Mouse (Mus musculus) NIH3T3 (cell line): ENCODE measurements around the gene Rdh7.
"Not testable (repeated sequence)": the region's sequence is repeated elsewhere in the genome, so short reads cannot be mapped to it uniquely, and the experiment has no call there.

ENCODE experiments used
- DNase-seq: peaks from one replicate; pipeline ENCODE4 v3.0.0-alpha.2; 2012; ENCODE audit warnings: low read depth

Rdh7 gene

DNA sequence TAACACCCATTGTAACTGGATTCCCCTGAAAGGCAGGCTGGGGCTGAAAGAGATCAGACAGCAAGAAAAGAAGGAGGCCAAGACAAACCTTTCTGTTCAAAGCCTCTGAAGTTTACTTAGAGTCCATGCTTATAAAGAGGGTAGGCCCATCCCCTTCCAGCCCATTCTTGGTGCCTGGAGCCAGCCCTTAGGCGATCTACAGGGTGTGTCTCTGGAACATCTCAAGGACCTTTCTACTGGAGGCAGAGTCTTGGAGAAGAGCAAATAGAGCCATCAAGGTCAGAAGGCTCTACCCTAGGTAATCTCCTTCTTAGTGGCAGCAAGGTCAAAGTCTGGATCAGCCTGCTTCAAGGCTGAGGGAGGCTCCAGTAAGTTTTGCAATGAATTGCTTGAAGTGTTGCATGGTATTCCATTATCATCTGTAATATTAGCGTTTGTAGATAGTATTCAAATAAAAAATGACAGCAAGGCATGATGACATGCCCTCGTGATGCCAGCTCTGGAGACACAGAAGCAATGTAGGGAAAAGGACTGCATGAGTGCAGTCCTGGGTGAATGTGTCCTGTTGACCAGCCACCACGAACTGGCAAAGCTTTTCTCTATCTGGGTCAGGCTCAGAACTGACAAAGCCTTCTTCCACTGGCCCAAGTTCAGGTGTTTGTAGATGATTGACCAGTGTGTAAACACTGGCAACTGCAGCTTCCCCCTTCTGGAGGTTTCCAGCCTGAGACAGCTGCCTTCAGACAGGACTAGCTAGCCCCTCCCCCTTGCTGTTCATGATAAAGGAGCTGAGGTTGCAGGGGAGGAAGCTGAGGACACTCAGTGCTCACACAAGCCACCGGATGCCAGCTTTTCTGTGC, 4.8 kb upstream of the Rdh7 start:
- DNase-seq = not testable (repeated sequence)

DNA sequence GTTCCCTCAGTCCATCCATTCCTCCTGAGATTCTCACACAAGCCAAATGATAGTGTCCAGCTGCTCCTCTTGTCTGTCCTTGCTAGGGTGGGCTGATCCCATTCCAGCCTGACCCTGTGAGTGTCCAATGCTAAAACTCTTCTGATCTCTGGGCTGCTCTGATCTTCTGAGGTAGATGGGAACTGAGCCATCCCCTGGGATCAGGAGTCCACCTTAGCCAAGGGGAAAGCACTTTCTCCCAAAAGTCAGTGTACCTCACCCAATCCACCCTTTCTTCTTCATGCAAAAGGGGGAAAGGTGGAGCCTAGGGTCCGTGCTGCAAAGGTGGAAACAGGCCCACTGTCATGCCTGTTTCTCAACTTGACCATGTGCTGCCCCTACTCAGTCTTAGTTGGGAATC, 2.9 kb upstream of the Rdh7 start:
- no peak for DNase-seq

- DNase-seq = no peak
Measured at GRCm38 (mm10) chr10:127886971-127887370, 1.6 kb downstream of the Rdh7 start.

- DNase-seq = no peak
Measured at GRCm38 (mm10) chr10:127886551-127886950, 2.1 kb downstream of the Rdh7 start.

GRCm38 (mm10) chr10:127881041-127881440, 7.6 kb downstream of the Rdh7 start:
- DNase-seq = no peak

DNA sequence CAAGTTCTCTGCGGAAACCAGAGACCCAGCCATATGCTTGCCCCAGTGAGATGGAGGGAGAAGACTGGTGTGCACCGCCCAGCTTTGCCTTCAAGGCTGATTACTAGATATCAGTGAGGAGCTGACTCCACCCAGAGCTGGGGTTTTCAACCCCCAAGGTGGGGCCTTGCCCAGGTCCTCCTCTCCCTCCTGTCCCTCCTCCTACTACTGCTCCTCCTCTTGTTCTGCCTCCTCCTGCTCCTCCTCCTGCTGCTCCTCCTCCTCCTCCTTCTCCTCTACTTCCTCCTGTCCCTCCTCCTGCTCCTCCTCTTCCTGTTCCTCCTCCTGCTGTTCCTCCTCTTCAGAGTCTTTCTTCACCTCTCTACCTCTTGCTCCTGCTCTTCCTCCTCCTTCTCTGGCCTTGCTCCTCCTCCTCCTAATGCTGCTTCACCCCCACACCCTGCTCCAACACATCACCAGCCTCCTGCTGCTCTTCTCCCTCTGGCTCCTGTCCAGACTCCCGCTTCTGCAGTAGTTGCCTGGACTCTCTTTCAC, 9.4 kb downstream of the Rdh7 start:
- DNase-seq = peak; percentile 53

DNA sequence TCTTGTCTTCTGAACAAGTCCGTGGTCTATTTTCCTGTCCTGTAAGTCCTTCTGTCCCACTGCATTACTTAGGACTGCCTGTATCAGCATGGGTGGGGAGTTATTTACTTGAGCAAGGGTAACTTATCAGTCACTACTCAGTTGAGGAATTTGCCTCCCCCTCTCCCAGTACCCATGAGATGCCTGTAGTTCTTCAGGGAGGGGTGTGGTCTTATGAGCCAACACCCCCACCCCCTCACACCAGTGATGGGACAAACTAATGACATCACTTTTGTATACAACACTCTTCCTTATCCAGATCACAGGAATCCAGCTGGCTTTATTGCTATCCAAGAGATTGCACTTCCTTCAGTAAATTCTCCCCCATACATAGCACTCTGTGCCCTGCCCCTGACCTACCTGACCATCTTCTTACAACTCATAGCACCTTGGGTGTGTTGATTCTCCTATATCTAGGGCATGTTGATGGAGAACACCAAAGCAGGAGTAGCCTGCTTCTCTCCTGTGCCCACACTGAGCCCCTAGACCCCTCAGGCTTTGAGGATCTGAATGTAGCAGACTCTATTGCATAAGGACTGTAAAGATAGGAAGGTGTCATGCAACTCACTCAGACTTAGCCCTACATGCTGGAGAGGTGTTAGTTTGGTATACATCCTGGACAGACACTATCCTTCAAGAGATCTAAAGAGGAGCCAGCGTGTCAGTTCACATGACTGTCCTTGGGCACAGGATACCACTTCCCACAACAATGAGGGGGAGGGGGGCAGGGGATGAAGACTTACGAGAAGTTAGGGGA, 10.2 kb downstream of the Rdh7 start:
- no peak for DNase-seq

GRCm38 (mm10) chr10:127877681-127878080, 10.9 kb downstream of the Rdh7 start:
- no peak for DNase-seq

GRCm38 (mm10) chr10:127872484-127872883, 16.1 kb downstream of the Rdh7 start:
- DNase-seq = peak; percentile 40

DNA sequence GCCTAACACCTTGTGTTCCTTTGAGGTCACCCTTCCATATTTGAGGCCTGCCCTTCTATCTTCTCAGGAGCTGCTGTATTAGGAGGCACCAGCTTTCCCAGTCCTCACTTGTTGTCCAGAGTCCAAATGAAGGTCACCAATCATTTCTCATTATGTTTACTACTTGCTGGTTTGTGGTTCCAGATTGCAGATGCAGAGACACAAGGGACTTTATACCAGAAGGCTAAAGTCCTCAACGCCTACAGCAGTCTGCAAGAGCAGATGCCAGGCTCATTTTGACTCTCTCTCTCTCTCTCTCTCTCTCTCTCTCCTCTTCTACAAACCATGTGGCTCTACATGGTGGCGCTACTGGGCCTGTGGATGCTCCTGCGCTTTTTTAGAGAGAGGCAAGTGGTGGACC, 22.4 kb downstream of the Rdh7 start, which contains the start of gene Rdh16f2:
Rdh16f2 (plus strand) TSS at position 243 of the 400 bp plus-strand sequence.
- DNase-seq = no peak

DNA sequence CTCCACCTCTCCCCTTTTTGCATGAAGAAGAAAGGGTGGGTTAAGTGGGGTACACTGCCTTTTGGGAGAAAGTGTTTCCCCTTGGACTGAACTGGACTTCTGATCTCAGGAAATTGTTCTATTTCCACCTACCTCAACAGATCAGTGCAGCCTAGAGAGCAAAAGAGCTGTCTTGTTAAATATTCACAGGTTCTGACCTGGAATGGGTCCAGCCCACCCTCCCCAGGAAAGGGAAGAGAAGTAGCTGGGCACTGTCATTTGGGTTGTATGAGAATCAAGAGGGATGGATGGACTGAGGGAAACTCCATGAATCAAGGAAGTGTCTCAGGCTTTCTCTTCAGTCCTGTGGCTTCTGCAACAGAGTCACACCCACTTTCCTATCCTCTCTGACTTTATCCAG, 23.7 kb downstream of the Rdh7 start:
- DNase-seq = no peak

DNA sequence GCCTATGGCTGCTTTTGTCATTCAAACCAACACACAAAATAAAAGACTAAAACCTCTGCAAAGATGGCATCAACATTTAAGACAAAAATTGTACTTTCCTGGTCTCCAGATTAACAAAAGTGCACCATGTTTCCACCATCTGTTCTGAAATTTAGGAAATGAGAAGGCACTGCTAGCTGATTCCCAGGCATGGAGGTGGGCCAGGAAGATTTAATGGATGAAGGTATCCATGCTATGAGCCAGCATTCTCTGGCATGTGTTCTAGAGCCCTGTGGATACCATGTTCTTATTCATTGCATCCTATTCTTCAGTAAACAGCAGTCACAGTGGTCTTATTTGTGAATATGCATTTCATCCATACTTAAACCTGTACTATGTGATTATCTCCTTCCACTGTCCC, 32.2 kb downstream of the Rdh7 start:
- DNase-seq = no peak

- no peak for DNase-seq
Measured at GRCm38 (mm10) chr10:127849628-127850027, 39.0 kb downstream of the Rdh7 start, which contains the start of gene Rdh19. Gene Rdh19 (plus strand): TSS chr10:127849928.

DNA sequence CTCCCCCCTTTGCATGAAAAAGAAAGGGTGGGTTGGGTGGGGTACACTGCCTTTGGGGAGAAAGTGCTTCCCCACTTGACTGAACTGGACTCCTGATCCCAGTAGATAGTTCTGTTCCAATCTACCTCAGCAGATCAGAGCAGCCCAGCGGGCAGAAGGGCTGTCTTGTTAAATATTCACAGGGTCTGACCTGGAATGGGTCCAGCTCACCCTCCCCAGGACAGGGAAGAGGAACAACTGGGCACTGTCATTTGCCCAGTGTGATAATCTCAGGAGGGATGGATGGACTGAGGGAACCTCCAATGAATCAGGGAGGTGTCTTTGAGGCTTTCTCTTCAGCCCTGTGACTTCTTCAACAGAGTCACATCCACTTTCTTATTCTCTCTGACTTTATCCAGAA, 40.5 kb downstream of the Rdh7 start:
- DNase-seq = no peak

- DNase-seq = not testable (repeated sequence)
Measured at GRCm38 (mm10) chr10:127845945-127846344, 42.7 kb downstream of the Rdh7 start.

- no peak for DNase-seq
Measured at GRCm38 (mm10) chr10:127840776-127841175, 47.8 kb downstream of the Rdh7 start.

DNA sequence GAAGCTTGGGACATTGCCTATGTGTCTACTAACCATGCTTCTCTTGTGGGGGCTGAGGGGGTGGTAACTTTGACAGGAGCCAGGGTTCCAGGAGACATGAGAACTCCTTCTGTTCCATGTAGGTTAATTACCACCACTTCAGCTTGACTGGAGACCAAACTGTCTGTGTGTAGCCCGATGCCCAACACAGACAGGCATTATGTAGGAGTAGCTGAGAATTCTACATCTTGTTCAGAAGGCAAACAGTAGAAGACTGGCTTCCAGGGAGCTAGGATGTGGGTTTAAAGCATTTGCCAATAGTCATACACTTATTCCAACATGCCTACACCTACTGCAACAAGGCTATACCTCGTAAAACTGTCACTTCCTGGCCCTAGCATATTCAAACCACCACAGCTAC, 50.1 kb downstream of the Rdh7 start:
- DNase-seq = no peak

GRCm38 (mm10) chr10:127837793-127838192, 50.8 kb downstream of the Rdh7 start:
- DNase-seq = not testable (repeated sequence)

DNA sequence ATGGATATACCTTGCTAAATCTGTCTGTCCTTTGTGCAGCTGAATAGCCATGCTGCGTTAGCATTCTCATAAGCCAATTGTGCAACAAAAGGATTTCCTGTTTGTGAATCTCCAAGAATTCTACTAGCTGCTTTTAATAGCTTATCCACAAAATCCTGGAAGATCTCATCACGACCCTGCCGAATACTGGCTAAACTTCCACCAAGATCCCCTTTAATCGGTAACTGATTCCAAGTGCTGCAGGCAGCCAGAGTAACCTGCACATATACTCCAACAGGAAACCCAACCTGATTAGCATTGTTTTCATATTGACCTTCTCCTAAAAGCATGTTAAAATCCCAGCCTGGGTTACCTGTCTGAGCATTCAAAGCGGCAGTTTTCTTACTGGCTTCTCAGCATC, 53.3 kb downstream of the Rdh7 start:
- no peak for DNase-seq

- not testable (repeated sequence) for DNase-seq
Measured at GRCm38 (mm10) chr10:127834186-127834585, 54.4 kb downstream of the Rdh7 start.
